Mouse (Mus musculus) midbrain, embryonic 15.5 days (tissue): ENCODE data around the gene Stpg3. TPM values are rescaled to one million over a fixed set of nuclear protein-coding genes. Genes with fewer than 3 reads are reported as not detected.

Source experiments
- ATAC-seq: fragments of 200-750 bp; cut with Nextera tagmentation; replicated peaks from 2 replicates; pipeline ENCODE4 v1.8.0; 2017; ENCODE audit warnings: moderate TSS enrichment
- H3K27ac ChIP-seq: fragments of 300-500 bp; sonication (generic); 2 replicates; pipeline ENCODE4 v1.5.1; 2015; ENCODE audit warnings: mild to moderate bottlenecking, inconsistent platforms
- H3K27me3 ChIP-seq: fragments of 300-500 bp; sonication (generic); replicated peaks from 2 replicates; pipeline ENCODE4 v1.6.1; 2015; ENCODE audit warnings: inconsistent platforms
- H3K36me3 ChIP-seq: fragments of 300-500 bp; sonication (generic); replicated peaks from 2 replicates; pipeline ENCODE4 v1.6.1; 2015; ENCODE audit warnings: inconsistent platforms
- H3K4me1 ChIP-seq: fragments of 300-500 bp; sonication (generic); 2 replicates; pipeline ENCODE4 v1.6.1; 2015; ENCODE audit warnings: inconsistent platforms
- H3K4me2 ChIP-seq: fragments of 300-500 bp; sonication (generic); 2 replicates; pipeline ENCODE4 v1.6.1; 2015; ENCODE audit warnings: inconsistent platforms, mild to moderate bottlenecking, moderate library complexity
- H3K4me3 ChIP-seq: fragments of 300-500 bp; sonication (generic); 2 replicates; pipeline ENCODE4 v1.5.1; 2015; ENCODE audit warnings: mild to moderate bottlenecking, inconsistent platforms
- H3K9ac ChIP-seq: fragments of 300-500 bp; sonication (generic); 2 replicates; pipeline ENCODE4 v1.6.1; 2015; ENCODE audit warnings: mild to moderate bottlenecking, inconsistent platforms
- H3K9me3 ChIP-seq: fragments of 300-500 bp; sonication (generic); 2 replicates; pipeline ENCODE4 v1.6.1; 2016; ENCODE audit warnings: inconsistent platforms
- WGBS: fragments of 180-500 bp; shearing (Covaris S2); methylation state at CpG from one replicate; pipeline ENCODE4 v1.1.7; 2015; ENCODE audit warnings: mixed read lengths; 5-methylcytosine and 5-hydroxymethylcytosine counted together
- polyA plus RNA-seq: library from polyadenylated mRNA; unstranded; fragments of >200 nt; fragmentation: Nextera tagmentation; extraction: Ambion mirVana; gene quantifications from 2 replicates; pipeline ENCODE4 v1.2.1, GENCODE M21; 2015

The Stpg3 gene
- polyA plus RNA-seq, 1 experiment from 2014 or later = not detected

GRCm38 (mm10) chr2:25223681-25224491, 9.4 kb upstream of the Stpg3 start:
- no peaks in the 10 kb centered on the region for H3K36me3 ChIP-seq
- H3K4me2 ChIP-seq = peak overlapping the region; percentile 90
- H3K27ac ChIP-seq = peak overlapping the region; percentile 92
- peak overlapping the region; percentile 89 for H3K9ac ChIP-seq
- peaks cover 19% of the 10 kb centered on the region for H3K4me1 ChIP-seq
- H3K27me3 ChIP-seq = no peaks in the 10 kb centered on the region
- H3K9me3 ChIP-seq = no peaks in the 10 kb centered on the region
- WGBS = 2% methylated on average over 53 of the region's 53 CpGs
- ATAC-seq = no peak; the same call in 1 of the 2 replicates
- peak overlapping the region; percentile 98 for H3K4me3 ChIP-seq

- no peaks in the 10 kb centered on the region for H3K27me3 ChIP-seq
- no peak overlapping the region for H3K27ac ChIP-seq
- WGBS = 80% methylated on average over 5 of the region's 5 CpGs
- H3K4me2 ChIP-seq = no peak overlapping the region
- H3K36me3 ChIP-seq = no peaks in the 10 kb centered on the region
- H3K9me3 ChIP-seq = no peaks in the 10 kb centered on the region
- no peak overlapping the region for H3K4me3 ChIP-seq
- H3K9ac ChIP-seq = no peak overlapping the region
- peaks cover 16% of the 10 kb centered on the region for H3K4me1 ChIP-seq
- ATAC-seq = no peak
These were observed 6.9 kb upstream of the Stpg3 start for GRCm38 (mm10) chr2:25221331-25221772.

GRCm38 (mm10) chr2:25218445-25218844, 4.0 kb upstream of the Stpg3 start, which contains the start of gene Fam166a:
Gene Fam166a (plus strand): TSS chr2:25218745.
- ATAC-seq = no peak
- Histone ChIP-seq H3K4me1 (peaks cover 4% of the 10 kb centered on the region), H3K4me3 (no peak within 1 kb of the TSS), H3K36me3 (no peaks in the 10 kb centered on the region), H3K4me2 (no peak within 1 kb of the TSS), H3K27ac (no peak within 1 kb of the TSS), H3K27me3 (no peaks in the 10 kb centered on the region), H3K9ac (no peak within 1 kb of the TSS), H3K9me3 (no peaks in the 10 kb centered on the region)

- Histone ChIP-seq H3K4me1 (no peaks in the 10 kb centered on the region), H3K36me3 (no peaks in the 10 kb centered on the region), H3K27me3 (no peaks in the 10 kb centered on the region), H3K27ac (no peak overlapping the region), H3K9me3 (no peaks in the 10 kb centered on the region), H3K4me3 (no peak overlapping the region), H3K9ac (no peak overlapping the region), H3K4me2 (no peak overlapping the region)
- 66% methylated on average over 2 of the region's 2 CpGs for WGBS
- no peak for ATAC-seq
These were observed 3.2 kb upstream of the Stpg3 start for GRCm38 (mm10) chr2:25217666-25218065.

GRCm38 (mm10) chr2:25213266-25213865, 1.1 kb downstream of the Stpg3 start:
- H3K36me3 ChIP-seq = no peaks in the 10 kb centered on the region
- no peak overlapping the region for H3K4me2 ChIP-seq
- peaks cover 25% of the 10 kb centered on the region for H3K4me1 ChIP-seq
- ATAC-seq = no peak
- no peak overlapping the region for H3K9ac ChIP-seq
- no peak overlapping the region for H3K4me3 ChIP-seq
- WGBS = 72% methylated on average over 23 of the region's 23 CpGs
- H3K9me3 ChIP-seq = no peaks in the 10 kb centered on the region
- H3K27ac ChIP-seq = no peak overlapping the region
- no peaks in the 10 kb centered on the region for H3K27me3 ChIP-seq

- H3K27me3 ChIP-seq = no peaks in the 10 kb centered on the region
- H3K36me3 ChIP-seq = no peaks in the 10 kb centered on the region; the same call in 1 of the 2 replicates
- H3K27ac ChIP-seq = peak within 1 kb of the TSS; percentile 92
- peak; percentile 95 for ATAC-seq
- H3K9me3 ChIP-seq = no peaks in the 10 kb centered on the region
- H3K9ac ChIP-seq = peak within 1 kb of the TSS; percentile 80
- under 1% methylated on average over 44 of the region's 44 CpGs for WGBS
- peaks cover 36% of the 10 kb centered on the region for H3K4me1 ChIP-seq
- peak within 1 kb of the TSS; percentile 80 for H3K4me3 ChIP-seq
- peak within 1 kb of the TSS; percentile 83 for H3K4me2 ChIP-seq
These were observed 3.2 kb downstream of the Stpg3 start, which contains the start of gene Nelfb for GRCm38 (mm10) chr2:25211121-25211670. Gene Nelfb (minus strand): TSS chr2:25211489.

- peaks cover 36% of the 10 kb centered on the region for H3K4me1 ChIP-seq
- no peaks in the 10 kb centered on the region; the same call in 1 of the 2 replicates for H3K36me3 ChIP-seq
- ATAC-seq = peak; percentile 59
- H3K9me3 ChIP-seq = no peaks in the 10 kb centered on the region
- H3K27me3 ChIP-seq = no peaks in the 10 kb centered on the region
- under 1% methylated on average over 24 of the region's 24 CpGs for WGBS
- H3K4me2 ChIP-seq = peak overlapping the region; percentile 83
- H3K27ac ChIP-seq = peak overlapping the region; percentile 92
- H3K9ac ChIP-seq = peak overlapping the region; percentile 80
- peak overlapping the region; percentile 80 for H3K4me3 ChIP-seq
These were observed 3.8 kb downstream of the Stpg3 start for GRCm38 (mm10) chr2:25210686-25211085.

- Histone ChIP-seq H3K4me1 (peaks cover 36% of the 10 kb centered on the region), H3K36me3 (peaks cover 20% of the 10 kb centered on the region; the same call in 1 of the 2 replicates), H3K9me3 (no peaks in the 10 kb centered on the region), H3K27ac (no peak overlapping the region), H3K9ac (no peak overlapping the region), H3K4me2 (no peak overlapping the region), H3K4me3 (no peak overlapping the region), H3K27me3 (no peaks in the 10 kb centered on the region)
- 78% methylated on average over 1 of the region's 1 CpGs for WGBS
- no peak for ATAC-seq
These were observed 6.8 kb downstream of the Stpg3 start for GRCm38 (mm10) chr2:25207593-25207992.

GRCm38 (mm10) chr2:25203631-25204214, 10.7 kb downstream of the Stpg3 start:
- 68% methylated on average over 4 of the region's 4 CpGs for WGBS
- peaks cover 48% of the 10 kb centered on the region for H3K36me3 ChIP-seq
- H3K9me3 ChIP-seq = no peaks in the 10 kb centered on the region
- peaks cover 14% of the 10 kb centered on the region for H3K4me1 ChIP-seq
- H3K4me3 ChIP-seq = no peak overlapping the region
- H3K27me3 ChIP-seq = no peaks in the 10 kb centered on the region
- no peak overlapping the region for H3K4me2 ChIP-seq
- ATAC-seq = no peak
- H3K27ac ChIP-seq = no peak overlapping the region
- no peak overlapping the region for H3K9ac ChIP-seq

- no peak overlapping the region for H3K27ac ChIP-seq
- ATAC-seq = no peak
- no peaks in the 10 kb centered on the region for H3K9me3 ChIP-seq
- no peak overlapping the region for H3K9ac ChIP-seq
- no peaks in the 10 kb centered on the region for H3K4me1 ChIP-seq
- peaks cover 16% of the 10 kb centered on the region for H3K27me3 ChIP-seq
- H3K4me3 ChIP-seq = no peak overlapping the region
- WGBS = 98% methylated on average over 2 of the region's 2 CpGs
- no peak overlapping the region for H3K4me2 ChIP-seq
- H3K36me3 ChIP-seq = peaks cover 48% of the 10 kb centered on the region
These were observed 13.8 kb downstream of the Stpg3 start for GRCm38 (mm10) chr2:25200631-25201030.

GRCm38 (mm10) chr2:25197946-25198345, 16.5 kb downstream of the Stpg3 start:
- H3K4me2 ChIP-seq = no peak overlapping the region
- ATAC-seq = no peak
- no peak overlapping the region for H3K9ac ChIP-seq
- H3K27ac ChIP-seq = no peak overlapping the region
- H3K9me3 ChIP-seq = no peaks in the 10 kb centered on the region
- H3K4me3 ChIP-seq = no peak overlapping the region
- H3K36me3 ChIP-seq = peaks cover 31% of the 10 kb centered on the region
- 0 out of 2 replicates have a peak, but pooled peaks cover 5% of the 10 kb centered on the region for H3K4me1 ChIP-seq
- peaks cover 29% of the 10 kb centered on the region for H3K27me3 ChIP-seq

GRCm38 (mm10) chr2:25197191-25197590, 17.2 kb downstream of the Stpg3 start:
- no peak overlapping the region for H3K4me2 ChIP-seq

More at GRCm38 (mm10) chr2:25197191-25197590, 17.2 kb downstream of the Stpg3 start:
- WGBS = 23% methylated on average over 2 of the region's 2 CpGs
- H3K27ac ChIP-seq = no peak overlapping the region
- no peak overlapping the region for H3K4me3 ChIP-seq
- ATAC-seq = no peak
- peaks cover 24% of the 10 kb centered on the region for H3K36me3 ChIP-seq
- 0 out of 2 replicates have a peak, but pooled peaks cover 5% of the 10 kb centered on the region for H3K4me1 ChIP-seq
- H3K9me3 ChIP-seq = no peaks in the 10 kb centered on the region
- H3K9ac ChIP-seq = no peak overlapping the region
- H3K27me3 ChIP-seq = peaks cover 29% of the 10 kb centered on the region
